Mouse (Mus musculus): ENCODE measurements around the gene Rplp1.

Gene Rplp1

GRCm38 (mm10) chr9:61914203-61914916 is at the start of gene Rplp1:
Gene Rplp1 (minus strand): TSS chr9:61914542.
- peak; percentile 99 for DNase-seq (ENCODE audit: low read depth, low spot score)

GRCm38 (mm10) chr9:61963356-61963755 is 49.0 kb upstream of the Rplp1 start:
- no peak for DNase-seq (ENCODE audit: low read depth, low spot score)

DNA sequence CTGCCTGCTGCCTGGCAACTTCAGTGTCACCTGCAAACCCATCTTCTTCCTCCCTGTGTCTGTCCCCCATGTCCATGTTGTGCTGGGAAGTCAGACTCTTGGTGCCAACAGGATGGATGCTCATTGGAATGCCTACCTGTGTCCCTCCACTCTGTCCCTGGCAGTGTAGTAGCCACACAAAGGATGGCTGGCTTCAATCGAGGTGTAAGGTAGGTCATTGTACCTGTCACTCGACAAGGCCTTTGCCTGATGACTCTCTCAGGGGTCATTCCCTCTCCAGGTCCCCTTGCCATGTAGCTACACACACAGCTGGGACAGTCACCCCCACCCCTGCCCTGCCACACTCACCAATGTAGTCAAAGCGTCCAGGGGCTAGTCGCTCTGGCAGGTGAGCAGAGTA is 46.8 kb upstream of the Rplp1 start:
- no peak for DNase-seq (ENCODE audit: low read depth, low spot score)

DNA sequence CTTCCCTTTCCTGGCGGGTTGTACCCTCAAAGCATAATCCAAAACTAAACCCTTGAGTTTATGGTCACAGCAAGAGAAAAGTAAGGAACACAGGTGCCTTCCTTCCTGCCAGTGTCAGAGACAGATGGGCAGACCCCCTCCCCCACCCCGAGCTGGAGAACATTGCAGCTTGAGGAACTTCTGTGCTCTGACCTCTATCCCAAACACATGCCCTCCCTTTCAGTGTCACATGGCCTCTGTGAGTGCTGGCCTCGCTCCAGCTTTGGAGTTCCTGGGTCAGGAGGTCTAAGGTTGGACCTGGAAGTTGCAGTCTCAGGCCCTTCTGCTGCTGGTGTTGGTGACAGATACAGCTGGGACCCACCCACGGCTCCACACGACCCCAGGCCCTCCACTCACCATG is 46.4 kb upstream of the Rplp1 start:
- DNase-seq (ENCODE audit: low read depth, low spot score), result no peak

- no peak for DNase-seq (ENCODE audit: low read depth, low spot score)
Measured at GRCm38 (mm10) chr9:61959921-61960569, 45.7 kb upstream of the Rplp1 start.

DNA sequence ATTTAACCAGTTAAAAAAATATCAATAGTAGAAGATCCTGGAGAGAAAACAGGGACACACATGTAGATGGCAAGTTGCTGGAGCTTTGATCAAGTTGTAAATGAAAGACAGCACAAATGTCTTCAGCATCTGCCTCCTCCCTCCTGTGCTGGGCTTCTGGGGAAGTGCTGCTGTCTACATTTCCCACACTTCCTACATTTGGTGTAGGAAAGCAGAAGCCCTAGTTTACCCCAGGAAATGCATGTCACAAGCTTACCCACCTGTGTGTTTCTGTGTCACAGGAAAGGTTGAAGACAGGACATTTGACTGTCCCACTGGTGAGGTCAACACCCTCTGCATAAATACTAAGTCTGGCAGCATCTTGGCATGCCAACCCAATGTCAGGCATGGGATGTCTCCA is 40.4 kb upstream of the Rplp1 start:
- no peak for DNase-seq (ENCODE audit: low read depth, low spot score)

DNA sequence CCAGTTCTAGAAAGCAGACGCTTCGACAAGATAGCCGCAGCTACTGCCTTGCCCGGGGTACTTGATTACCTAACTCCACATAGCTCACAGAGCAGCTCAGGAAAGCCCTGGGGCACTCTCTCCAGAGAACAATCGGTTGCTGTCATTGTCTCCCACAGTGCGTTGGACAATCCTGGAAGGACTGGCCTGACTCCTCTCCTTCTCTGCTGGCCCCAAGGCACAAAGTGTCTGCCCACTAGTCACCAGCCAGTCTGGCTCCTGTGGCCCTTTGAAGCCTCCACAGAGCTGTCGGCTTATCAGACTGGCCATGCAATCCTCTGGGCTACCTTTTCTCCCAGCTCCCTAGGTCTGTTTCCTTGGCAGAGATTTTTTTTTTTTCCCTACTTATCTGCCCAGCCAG is 37.9 kb upstream of the Rplp1 start:
- DNase-seq (ENCODE audit: low read depth, low spot score), result no peak

- peak; percentile 95 for DNase-seq (ENCODE audit: low read depth, low spot score)
Measured at GRCm38 (mm10) chr9:61947402-61948346, 33.3 kb upstream of the Rplp1 start.

DNA sequence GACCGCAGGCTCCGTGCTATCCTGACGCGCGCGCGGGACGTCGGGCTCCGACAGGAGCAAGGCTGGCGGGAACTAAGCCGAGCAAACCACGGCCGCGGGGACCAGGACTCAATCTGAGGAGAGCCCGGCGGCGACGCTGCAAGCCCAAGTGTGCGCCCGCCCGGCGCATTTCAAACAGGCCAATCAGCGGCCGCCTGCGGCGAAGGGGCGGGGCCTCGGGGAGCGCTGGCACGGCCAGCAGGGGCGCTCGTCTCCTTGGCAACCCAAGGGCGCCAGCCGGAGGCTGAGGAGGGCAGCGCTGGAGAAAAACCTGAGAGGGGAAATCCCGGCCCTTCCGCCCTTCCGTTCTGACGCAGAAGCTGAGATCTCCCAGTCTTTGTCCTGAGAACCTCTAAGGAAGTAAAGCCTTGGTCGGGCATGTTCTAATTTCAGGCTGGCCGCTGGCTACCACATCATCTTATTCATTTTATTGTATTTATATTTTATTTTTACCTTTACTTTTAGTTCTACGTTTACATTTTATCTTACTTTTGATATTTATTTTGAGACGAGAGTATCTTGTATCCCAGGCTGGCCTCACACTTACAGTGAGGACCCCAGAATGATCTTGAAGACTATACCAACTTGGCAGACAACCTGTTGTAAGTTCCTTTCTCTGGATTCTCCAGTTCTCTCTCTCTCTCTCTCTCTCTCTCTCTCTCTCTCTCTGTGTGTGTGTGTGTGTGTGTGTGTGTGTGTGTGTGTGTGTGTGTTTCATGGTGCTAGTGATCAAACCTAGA is 32.5 kb upstream of the Rplp1 start, which contains the start of gene Kif23:
Gene Kif23, minus strand, starts transcription at position 152 of the 779 bp plus-strand sequence.
- DNase-seq (ENCODE audit: low read depth, low spot score), result peak; percentile 97

GRCm38 (mm10) chr9:61945973-61946611 is 31.8 kb upstream of the Rplp1 start:
- DNase-seq (ENCODE audit: low read depth, low spot score), result peak; percentile 59

GRCm38 (mm10) chr9:61941054-61941453 is 26.7 kb upstream of the Rplp1 start:
- DNase-seq (ENCODE audit: low read depth, low spot score), result no peak

- DNase-seq (ENCODE audit: low read depth, low spot score), result peak; percentile 43
Measured at GRCm38 (mm10) chr9:61933333-61933732, 19.0 kb upstream of the Rplp1 start.

- DNase-seq (ENCODE audit: low read depth, low spot score), result no peak
Measured at GRCm38 (mm10) chr9:61932009-61932408, 17.7 kb upstream of the Rplp1 start.

GRCm38 (mm10) chr9:61925086-61925660 is 10.8 kb upstream of the Rplp1 start:
- DNase-seq (ENCODE audit: low read depth, low spot score), result peak; percentile 40

GRCm38 (mm10) chr9:61920331-61920730 is 6.0 kb upstream of the Rplp1 start:
- no peak for DNase-seq (ENCODE audit: low read depth, low spot score)

- DNase-seq (ENCODE audit: low read depth, low spot score), result no peak
Measured at GRCm38 (mm10) chr9:61919464-61919863, 5.1 kb upstream of the Rplp1 start.

- no peak for DNase-seq (ENCODE audit: low read depth, low spot score)
Measured at GRCm38 (mm10) chr9:61917436-61917835, 3.1 kb upstream of the Rplp1 start.

GRCm38 (mm10) chr9:61916986-61917385 is 2.6 kb upstream of the Rplp1 start:
- DNase-seq (ENCODE audit: low read depth, low spot score), result no peak

GRCm38 (mm10) chr9:61915393-61916005 is 1.2 kb upstream of the Rplp1 start:
- no peak for DNase-seq (ENCODE audit: low read depth, low spot score)

GRCm38 (mm10) chr9:61914917-61915300 is 567 bp upstream of the Rplp1 start:
- DNase-seq (ENCODE audit: low read depth, low spot score), result no peak
